Mouse (Mus musculus): ENCODE data around the gene 9130023H24Rik. TPM values are rescaled to one million over a fixed set of nuclear protein-coding genes. Genes with fewer than 3 reads are reported as not detected.

9130023H24Rik gene
- polyA plus RNA-seq, 1 experiment from 2014 or later, result 12.9 TPM

DNA sequence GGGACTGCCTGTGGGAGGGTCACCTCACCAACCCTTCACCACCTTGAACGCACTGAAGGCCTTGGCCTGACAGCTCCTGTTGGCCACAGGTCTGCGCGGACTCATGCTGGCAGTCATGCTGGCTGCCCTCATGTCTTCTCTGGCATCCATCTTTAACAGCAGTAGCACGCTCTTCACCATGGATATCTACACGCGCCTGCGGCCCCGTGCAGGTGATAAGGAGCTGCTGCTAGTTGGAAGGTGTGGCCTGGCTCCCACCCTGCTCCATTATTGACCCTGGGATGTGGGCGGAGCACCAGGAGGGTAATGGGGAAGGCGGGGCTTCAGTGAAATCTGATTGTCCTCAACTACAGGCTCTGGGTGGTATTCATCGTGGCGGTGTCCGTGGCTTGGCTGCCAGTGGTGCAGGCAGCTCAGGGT lies 32.6 kb upstream of the 9130023H24Rik start:
- Histone ChIP-seq H3K4me2 (ENCODE audit: low read depth) (no peak overlapping the region), H3K27me3 (ENCODE audit: control insufficient read depth, insufficient read depth, low read length) (no peaks in the 10 kb centered on the region), H3K9ac (ENCODE audit: low read length) (no peak overlapping the region), H3K4me3 (ENCODE audit: low read depth, low read length) (no peak overlapping the region), H3K4me1 (ENCODE audit: control insufficient read depth, insufficient read depth, low read length) (no peaks in the 10 kb centered on the region), H3K36me3 (ENCODE audit: control insufficient read depth, insufficient read depth, low read length) (peaks cover 4% of the 10 kb centered on the region), H3K27ac (ENCODE audit: low read depth, low read length) (no peak overlapping the region), H3K9me3 (ENCODE audit: control insufficient read depth, low read length) (no peaks in the 10 kb centered on the region)
- DNase-seq (ENCODE audit: low spot score) (no peak), ATAC-seq (ENCODE audit: insufficient read depth, low FRiP score, low TSS enrichment) (no peak)
- WGBS, result 49% methylated on average over 13 of the region's 13 CpGs

DNA sequence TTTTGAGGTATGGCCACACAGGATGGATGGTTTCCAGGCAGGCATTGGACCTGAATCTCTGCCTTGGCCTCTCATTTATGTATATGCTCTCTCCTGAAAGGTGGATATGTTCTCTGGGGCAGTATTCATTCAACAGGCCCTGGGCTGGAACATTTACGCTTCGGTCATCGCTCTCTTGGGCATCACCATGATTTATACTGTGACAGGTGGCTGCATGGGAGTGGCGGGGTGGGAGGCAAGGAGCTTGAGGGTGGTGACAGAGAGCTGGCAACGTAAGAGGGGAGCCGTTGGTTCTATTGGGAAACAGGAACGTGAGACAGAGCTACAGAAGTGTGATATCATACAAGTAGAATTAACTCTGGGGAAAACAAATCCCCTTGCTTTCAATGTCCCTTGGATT lies 30.0 kb upstream of the 9130023H24Rik start:
- Histone ChIP-seq H3K4me3 (ENCODE audit: low read depth, low read length) (no peak overlapping the region), H3K4me1 (ENCODE audit: control insufficient read depth, insufficient read depth, low read length) (no peaks in the 10 kb centered on the region), H3K9ac (ENCODE audit: low read length) (no peak overlapping the region), H3K4me2 (ENCODE audit: low read depth) (no peak overlapping the region), H3K36me3 (ENCODE audit: control insufficient read depth, insufficient read depth, low read length) (peaks cover 4% of the 10 kb centered on the region), H3K27ac (ENCODE audit: low read depth, low read length) (no peak overlapping the region), H3K27me3 (ENCODE audit: control insufficient read depth, insufficient read depth, low read length) (no peaks in the 10 kb centered on the region), H3K9me3 (ENCODE audit: control insufficient read depth, low read length) (no peaks in the 10 kb centered on the region)
- ATAC-seq (ENCODE audit: insufficient read depth, low FRiP score, low TSS enrichment) (no peak), DNase-seq (ENCODE audit: low spot score) (no peak)
- WGBS, result 81% methylated on average over 7 of the region's 7 CpGs

DNA sequence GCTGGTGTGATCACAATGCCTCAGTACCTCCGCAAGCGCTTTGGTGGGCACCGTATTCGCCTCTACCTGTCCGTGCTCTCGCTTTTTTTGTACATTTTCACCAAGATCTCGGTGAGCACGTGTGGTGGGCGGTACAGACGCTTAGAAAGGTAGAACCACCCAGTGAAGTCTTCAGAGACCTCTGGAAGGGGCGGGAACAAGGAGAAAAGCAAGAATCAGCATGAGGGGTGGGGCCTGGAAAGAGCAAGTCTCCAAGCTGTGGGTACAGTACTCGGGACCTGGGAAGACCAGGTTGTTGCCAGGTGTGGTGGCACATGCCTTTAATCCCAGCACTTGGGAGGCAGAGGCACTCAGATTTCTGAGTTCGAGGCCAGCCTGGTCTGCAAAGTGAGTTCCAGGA lies 29.6 kb upstream of the 9130023H24Rik start:
- 63% methylated on average over 13 of the region's 13 CpGs for WGBS
- H3K9ac ChIP-seq (ENCODE audit: low read length), result no peak overlapping the region
- no peaks in the 10 kb centered on the region for H3K27me3 ChIP-seq (ENCODE audit: control insufficient read depth, insufficient read depth, low read length)
- ATAC-seq (ENCODE audit: insufficient read depth, low FRiP score, low TSS enrichment), result no peak
- no peaks in the 10 kb centered on the region for H3K9me3 ChIP-seq (ENCODE audit: control insufficient read depth, low read length)
- no peak overlapping the region for H3K27ac ChIP-seq (ENCODE audit: low read depth, low read length)
- H3K4me2 ChIP-seq (ENCODE audit: low read depth), result no peak overlapping the region
- H3K4me3 ChIP-seq (ENCODE audit: low read depth, low read length), result no peak overlapping the region
- no peaks in the 10 kb centered on the region; the same call in none of the 2 replicates for H3K36me3 ChIP-seq (ENCODE audit: control insufficient read depth, insufficient read depth, low read length)
- DNase-seq (ENCODE audit: low spot score), result no peak
- no peaks in the 10 kb centered on the region for H3K4me1 ChIP-seq (ENCODE audit: control insufficient read depth, insufficient read depth, low read length)

DNA sequence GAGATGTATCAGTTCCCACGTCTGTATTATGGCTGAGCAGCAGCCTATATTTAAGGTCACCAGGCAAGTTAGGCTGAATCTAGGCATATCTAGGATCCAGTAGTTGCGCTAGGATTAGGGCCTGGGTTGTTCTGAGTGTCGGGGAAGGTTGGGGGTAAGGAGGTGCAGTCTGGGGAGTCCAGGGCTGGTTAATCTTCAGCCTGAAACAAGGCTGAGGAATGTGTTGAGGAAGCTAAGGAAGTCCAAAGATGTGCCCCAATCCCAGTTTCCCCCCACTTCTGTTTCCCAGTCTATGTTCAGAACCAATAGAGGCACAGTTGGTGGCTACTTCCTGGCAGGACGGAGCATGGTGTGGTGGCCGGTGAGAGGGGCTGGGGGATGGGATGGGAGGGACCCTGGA lies 28.2 kb upstream of the 9130023H24Rik start:
- H3K27me3 ChIP-seq (ENCODE audit: control insufficient read depth, insufficient read depth, low read length), result no peaks in the 10 kb centered on the region
- ATAC-seq (ENCODE audit: insufficient read depth, low FRiP score, low TSS enrichment) (no peak), DNase-seq (ENCODE audit: low spot score) (no peak)
- H3K4me2 ChIP-seq (ENCODE audit: low read depth), result no peak overlapping the region
- no peaks in the 10 kb centered on the region for H3K4me1 ChIP-seq (ENCODE audit: control insufficient read depth, insufficient read depth, low read length)
- no peak overlapping the region for H3K4me3 ChIP-seq (ENCODE audit: low read depth, low read length)
- H3K36me3 ChIP-seq (ENCODE audit: control insufficient read depth, insufficient read depth, low read length), result no peaks in the 10 kb centered on the region; the same call in 1 of the 2 replicates
- no peak overlapping the region for H3K27ac ChIP-seq (ENCODE audit: low read depth, low read length)
- no peaks in the 10 kb centered on the region for H3K9me3 ChIP-seq (ENCODE audit: control insufficient read depth, low read length)
- 77% methylated on average over 5 of the region's 5 CpGs for WGBS
- H3K9ac ChIP-seq (ENCODE audit: low read length), result no peak overlapping the region

DNA sequence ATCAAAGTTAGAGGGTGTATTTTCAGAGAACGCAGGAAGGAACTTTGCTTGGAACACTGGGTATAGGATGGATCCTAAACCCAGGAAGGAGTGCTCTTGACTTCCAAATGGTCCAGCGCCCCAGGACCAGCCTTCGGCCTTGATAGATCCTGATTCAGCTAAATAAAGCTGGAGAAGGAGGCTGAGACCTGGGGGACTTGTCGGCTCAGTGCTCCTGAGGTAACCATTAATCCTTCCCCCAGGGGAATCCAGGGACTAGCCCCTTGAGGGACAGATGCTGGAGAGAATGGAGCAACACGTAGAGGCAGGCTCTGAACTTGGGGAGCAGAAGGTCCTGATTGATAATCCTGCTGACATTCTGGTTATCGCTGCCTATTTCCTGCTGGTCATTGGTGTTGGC lies 27.6 kb upstream of the 9130023H24Rik start, which contains the start of gene Slc5a2:
Gene Slc5a2, plus strand, starts transcription at position 247 of the 400 bp plus-strand sequence.
- H3K4me3 ChIP-seq (ENCODE audit: low read depth, low read length), result no peak within 1 kb of the TSS
- H3K4me2 ChIP-seq (ENCODE audit: low read depth), result no peak within 1 kb of the TSS
- H3K4me1 ChIP-seq (ENCODE audit: control insufficient read depth, insufficient read depth, low read length), result no peaks in the 10 kb centered on the region
- H3K27ac ChIP-seq (ENCODE audit: low read depth, low read length), result no peak within 1 kb of the TSS
- WGBS, result 86% methylated on average over 6 of the region's 6 CpGs
- H3K36me3 ChIP-seq (ENCODE audit: control insufficient read depth, insufficient read depth, low read length), result no peaks in the 10 kb centered on the region
- no peak for DNase-seq (ENCODE audit: low spot score)
- H3K27me3 ChIP-seq (ENCODE audit: control insufficient read depth, insufficient read depth, low read length), result no peaks in the 10 kb centered on the region
- no peaks in the 10 kb centered on the region for H3K9me3 ChIP-seq (ENCODE audit: control insufficient read depth, low read length)
- H3K9ac ChIP-seq (ENCODE audit: low read length), result no peak within 1 kb of the TSS
- ATAC-seq (ENCODE audit: insufficient read depth, low FRiP score, low TSS enrichment), result no peak

DNA sequence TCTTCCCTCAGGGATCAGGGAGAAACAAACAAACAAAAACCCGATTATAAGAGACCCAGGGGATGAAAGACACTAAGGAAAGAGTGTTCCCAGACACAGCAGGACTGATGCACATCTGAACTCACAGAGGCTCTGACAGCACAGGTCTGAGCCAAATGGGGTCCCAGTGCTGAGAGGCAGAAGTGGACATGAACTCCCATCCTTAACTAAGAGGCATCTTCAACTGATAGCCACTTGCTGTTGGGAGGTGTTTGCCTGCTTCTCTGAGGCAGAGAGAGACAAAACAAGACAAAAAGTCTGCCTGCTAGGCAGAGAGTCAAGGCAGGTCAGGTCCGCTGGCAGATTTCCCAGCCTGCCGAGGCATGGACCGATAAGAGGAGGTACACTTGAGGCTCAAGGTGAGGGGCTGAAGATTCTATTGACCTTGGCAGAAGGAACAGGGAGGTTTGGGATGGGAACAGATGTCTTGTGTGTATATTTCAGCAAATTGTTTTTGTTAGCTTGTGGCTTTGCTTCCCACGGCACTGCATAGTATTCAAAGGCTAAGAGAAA lies 19.0 kb upstream of the 9130023H24Rik start:
- H3K27ac ChIP-seq (ENCODE audit: low read depth, low read length), result no peak overlapping the region
- 77% methylated on average over 5 of the region's 5 CpGs for WGBS
- H3K27me3 ChIP-seq (ENCODE audit: control insufficient read depth, insufficient read depth, low read length), result no peaks in the 10 kb centered on the region
- no peak overlapping the region for H3K9ac ChIP-seq (ENCODE audit: low read length)
- H3K4me3 ChIP-seq (ENCODE audit: low read depth, low read length), result no peak overlapping the region
- peaks cover 5% of the 10 kb centered on the region; the same call in 1 of the 2 replicates for H3K4me1 ChIP-seq (ENCODE audit: control insufficient read depth, insufficient read depth, low read length)
- no peak for ATAC-seq (ENCODE audit: insufficient read depth, low FRiP score, low TSS enrichment)
- DNase-seq (ENCODE audit: low spot score), result no peak
- no peaks in the 10 kb centered on the region for H3K9me3 ChIP-seq (ENCODE audit: control insufficient read depth, low read length)
- H3K4me2 ChIP-seq (ENCODE audit: low read depth), result no peak overlapping the region
- H3K36me3 ChIP-seq (ENCODE audit: control insufficient read depth, insufficient read depth, low read length), result no peaks in the 10 kb centered on the region

DNA sequence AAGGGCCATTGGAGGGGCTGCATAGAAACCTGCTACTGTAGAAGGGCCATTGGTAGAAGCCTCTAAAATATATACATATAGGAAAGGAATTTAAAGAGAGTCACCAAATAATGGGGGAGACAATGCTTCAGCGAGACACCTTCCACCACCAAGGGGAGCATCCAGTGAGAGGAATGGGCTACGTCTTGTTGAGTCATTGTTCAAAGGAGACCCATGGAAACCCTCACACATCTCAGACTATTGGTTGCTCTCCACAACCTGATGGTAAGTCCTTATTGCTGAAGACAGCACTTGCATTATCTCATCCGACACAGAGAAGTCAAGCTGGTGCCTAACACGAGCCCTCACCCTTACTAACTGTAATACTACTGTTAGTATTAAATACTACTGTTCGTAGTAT lies 17.9 kb upstream of the 9130023H24Rik start:
- no peaks in the 10 kb centered on the region for H3K36me3 ChIP-seq (ENCODE audit: control insufficient read depth, insufficient read depth, low read length)
- H3K27ac ChIP-seq (ENCODE audit: low read depth, low read length), result no peak overlapping the region
- DNase-seq (ENCODE audit: low spot score), result no peak
- H3K27me3 ChIP-seq (ENCODE audit: control insufficient read depth, insufficient read depth, low read length), result no peaks in the 10 kb centered on the region
- H3K9me3 ChIP-seq (ENCODE audit: control insufficient read depth, low read length), result no peaks in the 10 kb centered on the region
- no peak for ATAC-seq (ENCODE audit: insufficient read depth, low FRiP score, low TSS enrichment)
- no peak overlapping the region for H3K9ac ChIP-seq (ENCODE audit: low read length)
- no peak overlapping the region for H3K4me2 ChIP-seq (ENCODE audit: low read depth)
- WGBS, result 87% methylated on average over 5 of the region's 5 CpGs
- peaks cover 5% of the 10 kb centered on the region; the same call in 1 of the 2 replicates for H3K4me1 ChIP-seq (ENCODE audit: control insufficient read depth, insufficient read depth, low read length)
- no peak overlapping the region for H3K4me3 ChIP-seq (ENCODE audit: low read depth, low read length)

DNA sequence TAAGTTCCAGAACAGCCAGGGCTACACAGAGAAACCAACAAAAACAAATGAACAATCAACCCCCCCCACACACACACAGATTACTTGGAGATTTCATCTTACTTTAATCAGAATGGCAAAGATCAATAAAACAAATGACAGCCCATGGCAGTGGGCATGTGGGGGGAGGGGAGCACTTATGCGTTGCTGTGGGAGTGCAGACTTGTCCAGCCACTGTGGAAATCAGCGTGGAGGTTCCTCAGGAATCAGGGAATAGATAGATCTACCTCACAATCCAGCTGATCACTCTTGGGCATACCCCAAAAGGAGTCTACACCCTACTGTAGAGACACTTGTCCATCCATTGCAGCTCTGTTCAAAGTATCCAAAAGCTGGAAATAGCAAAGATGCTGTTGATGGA lies 17.1 kb upstream of the 9130023H24Rik start:
- ATAC-seq (ENCODE audit: insufficient read depth, low FRiP score, low TSS enrichment) (no peak), DNase-seq (ENCODE audit: low spot score) (no peak)
- no peak overlapping the region for H3K9ac ChIP-seq (ENCODE audit: low read length)
- H3K4me3 ChIP-seq (ENCODE audit: low read depth, low read length), result no peak overlapping the region
- H3K27ac ChIP-seq (ENCODE audit: low read depth, low read length), result no peak overlapping the region
- H3K4me2 ChIP-seq (ENCODE audit: low read depth), result no peak overlapping the region
- H3K9me3 ChIP-seq (ENCODE audit: control insufficient read depth, low read length), result no peaks in the 10 kb centered on the region
- no peaks in the 10 kb centered on the region for H3K36me3 ChIP-seq (ENCODE audit: control insufficient read depth, insufficient read depth, low read length)
- WGBS, result 60% methylated on average over 2 of the region's 2 CpGs
- H3K4me1 ChIP-seq (ENCODE audit: control insufficient read depth, insufficient read depth, low read length), result peaks cover 5% of the 10 kb centered on the region; the same call in 1 of the 2 replicates
- no peaks in the 10 kb centered on the region for H3K27me3 ChIP-seq (ENCODE audit: control insufficient read depth, insufficient read depth, low read length)

DNA sequence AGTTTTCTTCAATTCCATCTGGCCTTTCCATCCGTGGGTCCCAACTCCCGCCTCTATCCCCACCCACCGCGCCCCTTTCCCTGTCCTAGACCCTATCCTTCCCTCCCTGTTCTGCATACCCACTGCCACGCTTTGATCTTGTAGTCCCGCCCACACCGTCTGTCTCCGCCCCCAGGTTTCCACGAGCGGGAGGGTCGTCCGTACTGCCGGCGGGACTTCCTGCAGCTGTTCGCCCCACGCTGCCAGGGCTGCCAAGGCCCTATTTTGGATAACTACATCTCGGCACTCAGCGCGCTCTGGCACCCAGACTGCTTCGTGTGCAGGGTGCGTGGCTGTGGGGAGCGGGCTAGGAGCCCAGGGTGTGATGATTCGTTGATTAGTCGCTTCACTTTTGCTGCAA lies 14.8 kb upstream of the 9130023H24Rik start:
- H3K27me3 ChIP-seq (ENCODE audit: control insufficient read depth, insufficient read depth, low read length), result no peaks in the 10 kb centered on the region
- no peaks in the 10 kb centered on the region for H3K36me3 ChIP-seq (ENCODE audit: control insufficient read depth, insufficient read depth, low read length)
- DNase-seq (ENCODE audit: low spot score) (peak; percentile 52), ATAC-seq (ENCODE audit: insufficient read depth, low FRiP score, low TSS enrichment) (peak; percentile 48; the same call in 1 of the 2 replicates)
- H3K4me3 ChIP-seq (ENCODE audit: low read depth, low read length), result peak overlapping the region; percentile 30
- no peaks in the 10 kb centered on the region for H3K9me3 ChIP-seq (ENCODE audit: control insufficient read depth, low read length)
- 8% methylated on average over 24 of the region's 24 CpGs for WGBS
- H3K9ac ChIP-seq (ENCODE audit: low read length), result peak overlapping the region; percentile 19
- no peak overlapping the region for H3K27ac ChIP-seq (ENCODE audit: low read depth, low read length)
- H3K4me2 ChIP-seq (ENCODE audit: low read depth), result peak overlapping the region; percentile 45
- peaks cover 9% of the 10 kb centered on the region for H3K4me1 ChIP-seq (ENCODE audit: control insufficient read depth, insufficient read depth, low read length)
